Mouse (Mus musculus): ENCODE results near the gene Bbc3.

DNA sequence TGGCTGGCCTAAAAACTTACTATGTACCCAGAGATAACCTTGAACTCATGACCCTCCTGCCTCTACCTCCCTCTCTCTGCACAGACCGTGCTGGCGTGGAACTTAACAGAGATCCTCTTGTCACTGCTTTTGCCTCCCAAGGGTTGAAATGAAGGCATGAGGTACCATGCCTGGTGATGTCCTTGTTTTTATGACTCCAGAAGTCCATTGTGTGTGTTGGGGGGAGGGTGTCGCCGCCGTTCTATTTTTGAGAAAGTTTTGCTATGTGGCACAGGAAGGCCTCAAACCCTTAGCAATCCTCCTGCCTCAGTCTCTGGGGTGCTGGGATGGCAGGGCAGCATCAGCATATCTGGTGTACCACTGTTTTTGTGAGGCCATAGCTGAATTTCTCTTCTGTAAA lies 9.3 kb upstream of the Bbc3 start:
- no peak for TF ChIP-seq CTCF (IDR thresholded peaks at IDR 0.05; ENCODE audit: extremely low read depth, insufficient read length, insufficient replicate concordance, low read depth, low read length)
- TF ChIP-seq POLR2A (IDR thresholded peaks at IDR 0.05; ENCODE audit: low read depth, low read length) = no peak

Data from small intestine, adult 2 months (tissue).